Mouse (Mus musculus): Measurements from ENCODE around the gene Gm21828. TPM values are rescaled to one million over a fixed set of nuclear protein-coding genes. Genes with fewer than 3 reads are reported as not detected.
"Not testable (repeated sequence)": the region's sequence is repeated elsewhere in the genome, so short reads cannot be mapped to it uniquely, and the experiment has no call there.

Gm21828 gene
- total RNA-seq (2012; rRNA removed): not detected in 2 replicates
- total RNA-seq (2014; rRNA removed): not detected in 2 replicates
- not detected in 2 replicates for polyA plus RNA-seq (2012; ENCODE audit: insufficient read length, low read depth)

- H3K27me3 ChIP-seq (replicated peaks); H3K9me3 ChIP-seq (replicated peaks; ENCODE audit: low read length); H3K36me3 ChIP-seq (replicated peaks in 1 of 2; ENCODE audit: control insufficient read depth in 1 of 2, insufficient read depth in 1 of 2, low read length in 1 of 2); in situ Hi-C loops (cut with MboI; ENCODE audit: low pct_ligation_motif_present, low pct_unique_long_range_greater_than_20kb, low sequenced_read_pairs); DNase-seq (ENCODE audit: extremely low read depth); H3K4me1 ChIP-seq (ENCODE audit: control insufficient read depth in 1 of 2, insufficient read depth in 2 of 2); H3K9ac ChIP-seq (ENCODE audit: insufficient read depth, low read depth); H3K27ac ChIP-seq (ENCODE audit: insufficient read depth, low read depth); dilution Hi-C loops (cut with MboI; ENCODE audit: extremely low pct_ligation_motif_present, extremely low pct_unique_long_range_greater_than_20kb, low sequenced_read_pairs); H3K4me2 ChIP-seq (ENCODE audit: insufficient read depth, low read depth, poor library complexity, severe bottlenecking); H3K79me2 ChIP-seq (replicated peaks; ENCODE audit: control insufficient read depth, extremely low read depth, insufficient read depth, poor library complexity, severe bottlenecking); H3K4me3 ChIP-seq (replicated peaks in 1 of 3; ENCODE audit: low read depth in 2 of 3, low read length in 2 of 3, poor library complexity in 1 of 3): not testable (repeated sequence)
Observed at GRCm38 (mm10) chrY:13223828-13224227, at the start of gene Gm21828. Gene Gm21828, minus strand, starts transcription at chrY:13223928.

GRCm38 (mm10) chrY:13252091-13252490 is 28.4 kb upstream of the Gm21828 start, which contains the start of the genes Gm21440 and Gm21454:
Gene Gm21440, plus strand, starts transcription at chrY:13252391.
Gene Gm21454, plus strand, starts transcription at chrY:13252442.
- in situ Hi-C loops (cut with MboI; ENCODE audit: low pct_ligation_motif_present, low pct_unique_long_range_greater_than_20kb, low sequenced_read_pairs); H3K4me3 ChIP-seq (replicated peaks in 1 of 3; ENCODE audit: low read depth in 2 of 3, low read length in 2 of 3, poor library complexity in 1 of 3); H3K9me3 ChIP-seq (replicated peaks; ENCODE audit: low read length); H3K79me2 ChIP-seq (replicated peaks; ENCODE audit: control insufficient read depth, extremely low read depth, insufficient read depth, poor library complexity, severe bottlenecking); H3K9ac ChIP-seq (ENCODE audit: insufficient read depth, low read depth); DNase-seq (ENCODE audit: extremely low read depth); H3K27me3 ChIP-seq (replicated peaks); H3K4me2 ChIP-seq (ENCODE audit: insufficient read depth, low read depth, poor library complexity, severe bottlenecking); dilution Hi-C loops (cut with MboI; ENCODE audit: extremely low pct_ligation_motif_present, extremely low pct_unique_long_range_greater_than_20kb, low sequenced_read_pairs); H3K27ac ChIP-seq (ENCODE audit: insufficient read depth, low read depth); H3K4me1 ChIP-seq (ENCODE audit: control insufficient read depth in 1 of 2, insufficient read depth in 2 of 2); H3K36me3 ChIP-seq (replicated peaks in 1 of 2; ENCODE audit: control insufficient read depth in 1 of 2, insufficient read depth in 1 of 2, low read length in 1 of 2): not testable (repeated sequence)

Other genes with a start within 250 kb of the Gm21828 start
- gene Gm20807, start 181.0 kb downstream of the Gm21828 start, total RNA-seq (2012; rRNA removed): not detected in 2 replicates
- gene Gm20807, start 181.0 kb downstream of the Gm21828 start, total RNA-seq (2014; rRNA removed): not detected in 2 replicates
- gene Gm20807, start 181.0 kb downstream of the Gm21828 start, polyA plus RNA-seq (2012; ENCODE audit: insufficient read length, low read depth): not detected in 2 replicates
- not detected in 2 replicates for gene Gm21891, start 90.4 kb downstream of the Gm21828 start, total RNA-seq (2012; rRNA removed)
- not detected in 2 replicates for gene Gm21891, start 90.4 kb downstream of the Gm21828 start, total RNA-seq (2014; rRNA removed)
- gene Gm21891, start 90.4 kb downstream of the Gm21828 start, polyA plus RNA-seq (2012; ENCODE audit: insufficient read length, low read depth): not detected in 2 replicates
- gene Gm21425, start 62.0 kb downstream of the Gm21828 start, total RNA-seq (2012; rRNA removed): not detected in 2 replicates
- gene Gm21425, start 62.0 kb downstream of the Gm21828 start, total RNA-seq (2014; rRNA removed): not detected in 2 replicates
- not detected in 2 replicates for gene Gm21425, start 62.0 kb downstream of the Gm21828 start, polyA plus RNA-seq (2012; ENCODE audit: insufficient read length, low read depth)
- not detected in 2 replicates for gene Gm21440, start 28.5 kb upstream of the Gm21828 start, total RNA-seq (2012; rRNA removed)
- gene Gm21440, start 28.5 kb upstream of the Gm21828 start, total RNA-seq (2014; rRNA removed): not detected in 2 replicates
- not detected in 2 replicates for gene Gm21440, start 28.5 kb upstream of the Gm21828 start, polyA plus RNA-seq (2012; ENCODE audit: insufficient read length, low read depth)
- not detected in 2 replicates for gene Gm21454, start 28.5 kb upstream of the Gm21828 start, total RNA-seq (2012; rRNA removed)
- gene Gm21454, start 28.5 kb upstream of the Gm21828 start, total RNA-seq (2014; rRNA removed): not detected in 2 replicates
- not detected in 2 replicates for gene Gm21454, start 28.5 kb upstream of the Gm21828 start, polyA plus RNA-seq (2012; ENCODE audit: insufficient read length, low read depth)
- gene Gm21725, start 125.1 kb upstream of the Gm21828 start, total RNA-seq (2012; rRNA removed): not detected in 2 replicates
- gene Gm21725, start 125.1 kb upstream of the Gm21828 start, total RNA-seq (2014; rRNA removed): not detected in 2 replicates
- not detected in 2 replicates for gene Gm21725, start 125.1 kb upstream of the Gm21828 start, polyA plus RNA-seq (2012; ENCODE audit: insufficient read length, low read depth)
- gene Gm21866, start 241.7 kb upstream of the Gm21828 start, total RNA-seq (2012; rRNA removed): not detected in 2 replicates
- not detected in 2 replicates for gene Gm21866, start 241.7 kb upstream of the Gm21828 start, total RNA-seq (2014; rRNA removed)
- not detected in 2 replicates for gene Gm21866, start 241.7 kb upstream of the Gm21828 start, polyA plus RNA-seq (2012; ENCODE audit: insufficient read length, low read depth)